Mouse (Mus musculus): Measurements from ENCODE around the gene Tigd2.

DNA sequence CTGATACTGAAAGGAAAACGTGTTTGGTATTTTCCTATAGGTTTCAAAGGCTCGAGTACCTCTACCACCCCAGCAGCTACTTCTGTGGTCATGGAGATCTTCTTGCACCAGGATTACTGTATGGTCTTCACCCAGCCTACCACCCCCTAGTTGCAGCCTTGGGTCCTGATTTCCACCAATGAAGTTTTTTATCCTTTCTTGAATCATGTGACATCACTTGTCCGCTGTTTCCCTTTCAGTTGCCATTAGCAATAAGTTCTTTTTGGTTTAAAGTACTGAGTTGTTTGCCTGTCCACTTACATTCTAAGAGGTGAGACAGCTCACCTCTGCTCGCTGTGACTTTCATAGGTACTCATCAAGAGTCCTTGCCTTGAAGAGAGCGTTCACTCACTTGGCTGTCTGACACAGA lies 633 bp downstream of the Tigd2 start:
- TF ChIP-seq CTCF (IDR thresholded peaks at IDR 0.05; ENCODE audit: low read depth, low read length) (no peak), POLR2A (IDR thresholded peaks at IDR 0.05; ENCODE audit: borderline replicate concordance, low read depth, low read length) (no peak)
